Mouse (Mus musculus) kidney, embryonic 16.5 days (tissue): ENCODE data around the gene Tmem174. TPM values are rescaled to one million over a fixed set of nuclear protein-coding genes. Genes with fewer than 3 reads are reported as not detected.

Source experiments
- ATAC-seq: fragments of 200-750 bp; cut with Nextera tagmentation; 2 replicates; pipeline ENCODE4 v1.8.0; 2017; ENCODE audit warnings: moderate TSS enrichment; ENCODE audit not compliant: low FRiP score, low TSS enrichment
- H3K27ac ChIP-seq: fragments of 300-500 bp; sonication (generic); 2 replicates; pipeline ENCODE4 v1.5.1; 2014; ENCODE audit warnings: low read length
- H3K27me3 ChIP-seq: fragments of 300-500 bp; sonication (generic); 2 replicates; pipeline ENCODE4 v1.6.1; 2014; ENCODE audit warnings: low read length, control low read depth, mixed read lengths; ENCODE audit not compliant: insufficient read depth
- H3K36me3 ChIP-seq: fragments of 300-500 bp; sonication (generic); 2 replicates; pipeline ENCODE4 v1.6.1; 2014; ENCODE audit warnings: low read length, control low read depth, mixed read lengths; ENCODE audit not compliant: insufficient read depth
- H3K4me1 ChIP-seq: fragments of 300-500 bp; sonication (generic); 2 replicates; pipeline ENCODE4 v1.6.1; 2014; ENCODE audit warnings: low read length, control low read depth, mixed read lengths; ENCODE audit not compliant: insufficient read depth
- H3K4me2 ChIP-seq: fragments of 300-500 bp; sonication (generic); replicated peaks from 2 replicates; pipeline ENCODE4 v1.6.1; 2014; ENCODE audit warnings: low read depth, low read length
- H3K4me3 ChIP-seq: fragments of 300-500 bp; sonication (generic); 2 replicates; pipeline ENCODE4 v1.5.1; 2014; ENCODE audit warnings: mild to moderate bottlenecking, low read length
- H3K9ac ChIP-seq: fragments of 300-500 bp; sonication (generic); replicated peaks from 2 replicates; pipeline ENCODE4 v1.6.1; 2014; ENCODE audit warnings: low read length
- H3K9me3 ChIP-seq: fragments of 300-500 bp; sonication (generic); 2 replicates; pipeline ENCODE4 v1.6.1; 2016; ENCODE audit warnings: low read length, control low read depth
- WGBS: fragments of 180-500 bp; shearing (Covaris S2); extraction: QIAGEN DNeasy Blood & Tissue Kit; methylation state at CpG from one replicate; pipeline ENCODE4 v1.1.7; 2014; 5-methylcytosine and 5-hydroxymethylcytosine counted together
- polyA plus RNA-seq: library from polyadenylated mRNA; unstranded; fragments of >200 nt; fragmentation: Nextera tagmentation; extraction: Ambion mirVana; gene quantifications from 2 replicates; pipeline ENCODE4 v1.2.1, GENCODE M21; 2015

The Tmem174 gene
- polyA plus RNA-seq, 1 experiment from 2014 or later = 44.3 TPM

DNA sequence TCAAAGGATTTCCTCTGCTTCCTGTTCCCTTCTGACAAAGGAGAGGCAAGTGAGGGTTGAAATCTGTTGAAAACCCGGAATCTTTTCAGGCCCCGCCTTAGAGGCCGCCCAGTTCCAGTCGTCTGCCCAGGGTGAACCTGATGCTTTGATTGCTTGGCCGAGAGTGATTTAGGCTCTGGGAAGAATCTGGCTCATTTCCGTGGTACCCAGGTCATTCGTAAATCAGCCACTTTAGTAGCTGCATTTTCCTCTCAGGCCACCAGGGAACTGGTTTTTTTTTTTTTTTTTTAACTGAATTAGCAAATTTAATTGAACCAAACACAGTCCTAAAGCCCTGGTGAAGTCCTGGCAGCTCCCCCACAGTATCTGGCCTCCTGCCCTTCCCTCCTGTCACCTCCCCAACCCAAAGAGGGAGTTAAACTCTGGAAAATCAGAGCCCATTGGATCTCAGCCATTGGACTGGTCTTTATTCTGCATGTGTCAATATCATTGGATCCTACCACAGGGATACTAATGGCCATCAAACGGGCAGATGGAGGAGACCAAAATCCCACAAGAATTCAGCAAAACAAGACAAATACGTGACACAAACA lies 29.2 kb downstream of the Tmem174 start:
- Histone ChIP-seq H3K27ac (peak overlapping the region; percentile 72), H3K4me1 (peaks cover 10% of the 10 kb centered on the region), H3K27me3 (no peaks in the 10 kb centered on the region), H3K36me3 (peaks cover 3% of the 10 kb centered on the region; the same call in 1 of the 2 replicates), H3K4me2 (0 out of 2 replicates have a peak overlapping the region, but pooled peaks have one; percentile 7), H3K9me3 (peaks cover 14% of the 10 kb centered on the region), H3K9ac (no peak overlapping the region), H3K4me3 (no peak overlapping the region)
- 11% methylated on average over 9 of the region's 9 CpGs for WGBS
- ATAC-seq = peak; percentile 90

DNA sequence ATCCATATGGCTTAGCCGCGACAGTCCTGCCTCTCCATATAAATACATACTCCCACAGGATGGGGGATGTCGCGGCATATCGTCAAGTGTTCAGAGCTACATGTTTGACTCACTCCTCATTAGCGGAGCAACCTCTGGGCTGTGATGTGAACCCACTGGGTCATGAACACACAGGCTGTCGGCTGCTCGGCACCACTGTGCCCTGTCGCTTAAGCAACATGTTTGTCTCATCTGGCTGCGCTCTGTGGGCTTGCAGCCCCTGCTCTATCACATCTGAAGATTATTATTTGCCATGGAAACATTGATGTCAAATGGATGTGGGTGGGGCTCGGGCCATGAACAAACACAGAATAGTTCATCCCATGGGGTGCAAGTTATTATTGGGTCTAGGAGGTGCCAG lies 33.4 kb downstream of the Tmem174 start:
- Histone ChIP-seq H3K36me3 (no peaks in the 10 kb centered on the region), H3K27ac (no peak overlapping the region), H3K4me3 (no peak overlapping the region), H3K4me2 (no peak overlapping the region), H3K27me3 (no peaks in the 10 kb centered on the region), H3K4me1 (peaks cover 10% of the 10 kb centered on the region), H3K9ac (no peak overlapping the region), H3K9me3 (peaks cover 9% of the 10 kb centered on the region; the same call in 1 of the 2 replicates)
- no peak for ATAC-seq
- WGBS = 78% methylated on average over 11 of the region's 11 CpGs

DNA sequence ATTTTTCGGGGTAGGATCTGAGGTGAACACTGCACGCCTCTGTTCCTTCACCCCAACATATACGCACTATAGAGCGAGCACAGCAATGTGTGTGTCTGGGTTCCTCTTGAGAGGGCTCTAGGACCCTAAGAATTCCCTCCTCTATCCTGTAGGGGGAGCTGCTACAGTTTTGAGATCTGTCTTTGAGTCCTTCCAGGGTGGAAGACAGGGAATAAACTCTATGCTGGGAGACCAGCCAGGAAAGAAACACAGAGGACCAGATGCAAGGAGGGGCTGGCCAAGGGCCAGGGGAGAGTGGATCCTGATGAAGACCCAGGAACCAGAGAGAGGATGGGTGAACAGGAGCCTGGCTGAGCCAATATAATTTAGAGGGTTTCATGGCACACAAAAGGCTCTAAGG lies 40.5 kb downstream of the Tmem174 start:
- Histone ChIP-seq H3K4me2 (no peak overlapping the region), H3K4me3 (no peak overlapping the region), H3K9me3 (no peaks in the 10 kb centered on the region), H3K9ac (no peak overlapping the region), H3K27me3 (0 out of 2 replicates have a peak, but pooled peaks cover 2% of the 10 kb centered on the region), H3K27ac (no peak overlapping the region), H3K4me1 (peaks cover 29% of the 10 kb centered on the region), H3K36me3 (no peaks in the 10 kb centered on the region)
- 84% methylated on average over 4 of the region's 4 CpGs for WGBS
- ATAC-seq = no peak

DNA sequence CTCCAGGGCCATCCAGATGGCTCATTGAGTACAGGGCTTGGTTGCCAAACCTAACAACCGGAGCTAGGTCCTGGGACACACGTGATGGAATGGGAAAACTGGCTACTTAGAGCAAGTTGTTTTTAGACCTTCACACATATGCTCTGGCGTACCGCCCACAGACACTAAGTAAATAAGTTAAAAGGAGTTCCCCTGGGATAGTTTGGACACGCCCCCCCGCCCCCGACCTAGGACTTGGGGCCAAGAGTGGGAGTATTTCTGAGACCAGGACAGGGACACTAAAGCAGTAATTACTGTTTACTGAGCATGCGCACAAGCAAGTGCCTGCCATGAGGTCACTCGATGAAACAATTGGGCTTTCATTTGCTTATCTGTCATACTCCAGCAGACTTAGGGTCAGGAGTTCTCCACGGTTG lies 42.5 kb downstream of the Tmem174 start:
- Histone ChIP-seq H3K27ac (peak overlapping the region; percentile 48; the same call in 1 of the 2 replicates), H3K9me3 (no peaks in the 10 kb centered on the region), H3K4me1 (peaks cover 36% of the 10 kb centered on the region), H3K4me2 (no peak overlapping the region), H3K27me3 (0 out of 2 replicates have a peak, but pooled peaks cover 2% of the 10 kb centered on the region), H3K9ac (no peak overlapping the region), H3K36me3 (no peaks in the 10 kb centered on the region), H3K4me3 (no peak overlapping the region)
- ATAC-seq = no peak
- WGBS = 15% methylated on average over 10 of the region's 10 CpGs

DNA sequence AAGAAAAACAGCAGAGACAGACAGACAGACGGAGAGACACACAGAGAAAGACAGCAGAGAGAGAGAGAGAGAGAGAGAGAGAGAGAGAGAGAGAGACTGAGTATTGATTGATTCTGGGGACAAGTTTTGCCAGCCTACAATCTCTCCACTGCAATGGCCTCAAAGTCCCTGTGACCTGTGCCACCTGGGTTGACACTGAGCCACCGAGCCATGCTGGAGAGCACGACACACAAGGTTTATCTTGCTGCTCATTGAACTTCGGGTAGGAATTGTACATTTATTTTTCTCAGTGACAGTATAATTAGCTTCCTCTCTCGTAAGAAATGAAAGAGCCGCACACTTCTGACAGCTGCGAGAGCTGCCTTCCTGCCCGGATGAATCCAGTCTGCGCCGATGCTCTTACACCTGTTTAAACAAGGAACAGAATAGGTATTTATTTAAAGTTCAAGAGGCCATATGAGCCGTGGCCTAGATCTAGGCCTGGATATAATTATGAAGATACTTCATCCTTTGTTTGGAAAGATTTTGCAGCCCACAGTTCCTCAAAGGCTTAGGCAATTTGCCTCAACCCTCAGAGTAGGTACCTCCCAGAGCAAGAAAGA lies 43.2 kb downstream of the Tmem174 start:
- Histone ChIP-seq H3K9ac (no peak overlapping the region), H3K4me2 (no peak overlapping the region), H3K4me1 (peaks cover 43% of the 10 kb centered on the region), H3K4me3 (no peak overlapping the region), H3K9me3 (no peaks in the 10 kb centered on the region), H3K27ac (peak overlapping the region; percentile 48; the same call in 1 of the 2 replicates), H3K27me3 (0 out of 2 replicates have a peak, but pooled peaks cover 2% of the 10 kb centered on the region), H3K36me3 (no peaks in the 10 kb centered on the region)
- ATAC-seq = no peak
- 24% methylated on average over 11 of the region's 11 CpGs for WGBS

DNA sequence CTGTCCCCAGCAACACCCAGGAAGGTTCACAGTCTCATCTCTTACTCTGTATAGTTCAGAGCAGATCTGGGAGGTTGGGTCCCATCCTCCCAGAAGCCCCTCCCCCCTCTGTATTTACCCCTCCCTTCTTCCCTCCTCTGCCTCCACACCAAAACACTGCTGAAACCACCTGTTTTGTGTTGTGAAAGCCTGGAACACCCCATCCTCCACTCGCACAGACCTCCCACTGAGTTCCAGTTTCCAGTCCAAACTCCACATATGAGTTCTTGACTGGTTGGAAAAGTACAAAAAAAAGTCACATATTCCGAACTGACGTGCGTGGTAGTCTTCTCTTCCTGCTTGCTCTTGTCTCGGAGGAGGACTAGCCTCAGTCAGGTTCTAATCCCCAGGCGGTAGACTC lies 45.8 kb downstream of the Tmem174 start:
- WGBS = 50% methylated on average over 6 of the region's 6 CpGs

DNA sequence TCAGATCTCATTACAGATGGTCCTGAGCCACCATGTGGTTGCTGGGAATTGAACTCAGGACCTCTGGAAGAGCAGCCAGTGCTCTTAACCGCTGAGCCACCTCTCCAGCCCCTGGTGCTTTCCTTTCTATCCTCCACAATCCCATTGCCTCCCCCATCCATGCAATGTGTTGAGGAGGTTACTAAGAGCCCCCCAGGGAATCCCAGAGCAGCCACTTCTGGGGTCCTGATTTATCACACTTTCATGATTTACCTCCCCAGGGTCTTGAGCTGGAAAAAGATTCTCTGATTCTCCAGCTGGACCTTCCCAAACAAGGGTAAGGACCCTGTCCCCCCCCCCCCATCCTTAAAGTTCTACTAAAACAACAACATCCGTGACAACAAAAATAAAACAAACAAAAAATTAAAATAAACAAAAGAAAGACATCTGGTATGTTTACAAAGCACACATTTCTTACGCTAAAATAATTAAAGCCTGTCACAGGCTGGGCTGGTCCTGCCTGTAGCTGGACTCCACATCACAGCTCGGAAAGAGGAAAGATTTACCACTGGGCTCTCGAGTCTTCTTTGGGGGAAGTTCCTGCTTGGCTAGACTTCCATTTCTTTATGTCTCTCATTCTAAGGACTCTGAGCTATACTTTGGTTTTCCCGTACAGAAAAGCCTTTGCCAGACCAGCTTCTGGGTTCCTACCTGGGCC lies 46.4 kb downstream of the Tmem174 start:
- Histone ChIP-seq H3K9ac (no peak overlapping the region), H3K27ac (peak overlapping the region; percentile 54), H3K4me1 (peaks cover 63% of the 10 kb centered on the region), H3K4me2 (no peak overlapping the region), H3K9me3 (no peaks in the 10 kb centered on the region), H3K36me3 (no peaks in the 10 kb centered on the region), H3K27me3 (peaks cover 18% of the 10 kb centered on the region), H3K4me3 (no peak overlapping the region)
- peak; percentile 59 for ATAC-seq
- WGBS = 36% methylated on average over 6 of the region's 6 CpGs

More for the DNA sequence above, 45.8 kb downstream of the Tmem174 start:
- no peak overlapping the region for H3K9ac ChIP-seq
- no peaks in the 10 kb centered on the region for H3K36me3 ChIP-seq
- H3K27ac ChIP-seq = peak overlapping the region; percentile 54
- no peak overlapping the region for H3K4me3 ChIP-seq
- no peak overlapping the region for H3K4me2 ChIP-seq
- peaks cover 14% of the 10 kb centered on the region for H3K27me3 ChIP-seq
- ATAC-seq = peak; percentile 14; the same call in 1 of the 2 replicates
- peaks cover 63% of the 10 kb centered on the region for H3K4me1 ChIP-seq
- H3K9me3 ChIP-seq = no peaks in the 10 kb centered on the region

DNA sequence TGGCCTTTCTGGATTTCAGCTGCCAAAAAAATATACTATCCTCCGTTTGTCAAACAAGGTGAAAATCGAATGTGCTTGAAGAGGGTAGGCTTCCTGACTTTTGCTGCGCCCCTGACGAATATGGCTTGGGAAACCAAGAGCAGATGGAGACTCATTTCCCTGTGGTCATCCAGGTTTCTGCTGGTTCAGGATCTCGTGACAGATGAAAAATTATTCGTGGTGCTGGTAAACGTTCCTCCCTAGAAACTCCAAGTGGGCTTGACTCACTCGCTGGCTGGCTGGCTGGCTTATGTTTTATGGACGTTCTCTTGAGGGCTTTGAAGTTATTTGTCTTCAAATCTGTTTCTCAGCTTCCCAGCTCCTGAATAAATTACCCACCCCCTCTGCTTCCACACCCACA lies 47.6 kb downstream of the Tmem174 start:
- ATAC-seq = no peak
- WGBS = 19% methylated on average over 9 of the region's 9 CpGs
- peaks cover 29% of the 10 kb centered on the region for H3K27me3 ChIP-seq
- peaks cover 55% of the 10 kb centered on the region for H3K4me1 ChIP-seq
- no peaks in the 10 kb centered on the region for H3K9me3 ChIP-seq
- H3K4me3 ChIP-seq = peak overlapping the region; percentile 53
- H3K9ac ChIP-seq = no peak overlapping the region
- no peaks in the 10 kb centered on the region for H3K36me3 ChIP-seq
- H3K4me2 ChIP-seq = peak overlapping the region; percentile 82
- H3K27ac ChIP-seq = peak overlapping the region; percentile 61; the same call in 1 of the 2 replicates

DNA sequence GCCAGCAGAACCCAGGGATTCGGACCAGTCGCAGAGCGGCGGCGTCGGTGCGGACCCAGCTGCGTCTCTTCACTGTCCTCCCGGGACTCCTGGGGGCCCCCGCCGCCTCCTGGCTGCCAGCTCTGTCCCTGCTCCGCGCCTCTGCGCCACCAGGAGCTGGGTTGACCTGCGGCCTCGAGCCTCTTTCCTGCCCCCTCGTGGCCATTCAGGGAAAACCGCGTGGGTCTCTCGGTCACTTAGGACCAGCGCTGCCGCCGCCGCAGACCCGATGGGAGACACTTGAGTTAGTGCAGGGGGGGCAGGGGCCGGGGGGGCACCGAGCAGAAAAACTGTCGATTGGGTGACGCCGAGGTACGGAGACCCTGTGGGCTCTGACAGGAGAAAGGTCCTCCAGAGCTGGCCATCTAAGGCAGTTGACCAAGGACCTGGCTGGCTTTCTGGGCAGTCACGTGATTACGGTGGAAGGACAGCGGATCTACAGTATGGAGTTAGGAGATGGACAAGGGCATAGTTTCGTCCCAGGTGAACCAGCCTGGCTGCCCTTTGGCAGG lies 48.2 kb downstream of the Tmem174 start:
- WGBS = 1% methylated on average over 35 of the region's 35 CpGs
- H3K9me3 ChIP-seq = no peaks in the 10 kb centered on the region
- H3K4me3 ChIP-seq = peak overlapping the region; percentile 53
- H3K4me1 ChIP-seq = peaks cover 50% of the 10 kb centered on the region
- H3K4me2 ChIP-seq = peak overlapping the region; percentile 82
- no peaks in the 10 kb centered on the region for H3K36me3 ChIP-seq
- peaks cover 35% of the 10 kb centered on the region for H3K27me3 ChIP-seq
- H3K27ac ChIP-seq = peak overlapping the region; percentile 61
- peak overlapping the region; percentile 67 for H3K9ac ChIP-seq
- peak; percentile 71 for ATAC-seq
